Mouse (Mus musculus): ENCODE data around the gene Vil1. TPM values are rescaled to one million over a fixed set of nuclear protein-coding genes. Genes with fewer than 3 reads are reported as not detected.

The Vil1 gene
- polyA plus RNA-seq, 1 experiment from 2014 or later, result 0.45 TPM

DNA sequence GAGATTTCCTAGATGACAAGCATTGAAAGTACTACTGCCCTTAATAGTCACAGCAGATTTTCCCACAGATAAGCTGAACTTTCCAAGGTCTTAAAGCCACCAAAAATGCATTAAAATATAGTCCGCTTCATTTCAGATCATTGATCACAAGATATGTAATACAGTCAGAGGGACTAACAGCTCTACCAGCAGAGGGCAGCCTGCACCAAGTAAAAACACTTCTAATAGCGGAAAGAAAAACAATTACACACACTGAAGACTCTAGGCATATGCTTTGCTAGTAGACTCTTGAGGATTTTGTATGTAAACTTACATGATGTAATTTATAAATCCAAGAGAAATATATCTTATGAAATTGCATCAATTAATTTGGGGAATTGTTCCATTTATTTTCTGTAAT is 51.1 kb downstream of the Vil1 start:
- Histone ChIP-seq H3K36me3 (peaks cover 76% of the 10 kb centered on the region), H3K4me1 (no peaks in the 10 kb centered on the region)
- WGBS, result 77% methylated on average over 2 of the region's 2 CpGs

More for the DNA sequence above, 51.1 kb downstream of the Vil1 start:
- Histone ChIP-seq H3K27ac (replicated peaks) (no peak overlapping the region), H3K9me3 (no peaks in the 10 kb centered on the region), H3K27me3 (replicated peaks) (no peaks in the 10 kb centered on the region), H3K4me2 (no peak overlapping the region), H3K9ac (no peak overlapping the region), H3K4me3 (no peak overlapping the region)
- ATAC-seq (ENCODE audit: extremely low read depth, insufficient number of reproducible peaks, low FRiP score, low TSS enrichment), result no peak

MicroRNAs within 50 kb of the gene (microRNA counts, 519-probe panel; counts per million panel counts)
- 4,698 counts per million, percentile 81 among the panel's probes with 10 or more counts for microRNA mmu-miR-26b

Small RNAs within 50 kb of the gene (microRNA-seq; reads per million reads assigned to microRNA genes)
- gene Mir26b, result 31,839 reads per million, percentile 98 among the genes with 10 or more reads in this experiment

Other genes with a start within 250 kb of the Vil1 start
- not detected in 2 replicates for gene Cxcr1, start 214.7 kb upstream of the Vil1 start, polyA plus RNA-seq (2015; fragmentation: Nextera tagmentation; extraction: Ambion mirVana)
- gene Arpc2, start 173.3 kb upstream of the Vil1 start, polyA plus RNA-seq (2015; fragmentation: Nextera tagmentation; extraction: Ambion mirVana), result 400 and 438 TPM in 2 replicates
- gene Gpbar1, start 130.8 kb upstream of the Vil1 start, polyA plus RNA-seq (2015; fragmentation: Nextera tagmentation; extraction: Ambion mirVana), result 0.36 and 0.64 TPM in 2 replicates
- 164 and 188 TPM in 2 replicates for gene Aamp, start 124.6 kb upstream of the Vil1 start, polyA plus RNA-seq (2015; fragmentation: Nextera tagmentation; extraction: Ambion mirVana)
- gene Pnkd, start 124.4 kb upstream of the Vil1 start, polyA plus RNA-seq (2015; fragmentation: Nextera tagmentation; extraction: Ambion mirVana), result 227 and 252 TPM in 2 replicates
- gene Tmbim1, start 103.8 kb upstream of the Vil1 start, polyA plus RNA-seq (2015; fragmentation: Nextera tagmentation; extraction: Ambion mirVana), result 42.0 and 42.7 TPM in 2 replicates
- 0.33 and 0.38 TPM in 2 replicates for gene Catip, start 47.3 kb upstream of the Vil1 start, polyA plus RNA-seq (2015; fragmentation: Nextera tagmentation; extraction: Ambion mirVana)
- gene Slc11a1, start 34.2 kb upstream of the Vil1 start, polyA plus RNA-seq (2015; fragmentation: Nextera tagmentation; extraction: Ambion mirVana), result 2.8 and 3.1 TPM in 2 replicates
- 57.3 and 60.4 TPM in 2 replicates for gene Ctdsp1, start 17.9 kb upstream of the Vil1 start, polyA plus RNA-seq (2015; fragmentation: Nextera tagmentation; extraction: Ambion mirVana)
- gene Cnot9, start 96.7 kb downstream of the Vil1 start, polyA plus RNA-seq (2015; fragmentation: Nextera tagmentation; extraction: Ambion mirVana), result 31.7 and 33.6 TPM in 2 replicates
- 0.52 and 0.64 TPM in 2 replicates for gene Plcd4, start 133.5 kb downstream of the Vil1 start, polyA plus RNA-seq (2015; fragmentation: Nextera tagmentation; extraction: Ambion mirVana)
- gene Usp37, start 134.9 kb downstream of the Vil1 start, polyA plus RNA-seq (2015; fragmentation: Nextera tagmentation; extraction: Ambion mirVana), result 19.1 and 19.2 TPM in 2 replicates
- 4.9 and 5.1 TPM in 2 replicates for gene Zfp142, start 178.9 kb downstream of the Vil1 start, polyA plus RNA-seq (2015; fragmentation: Nextera tagmentation; extraction: Ambion mirVana)
- 20.5 and 21.7 TPM in 2 replicates for gene Bcs1l, start 178.9 kb downstream of the Vil1 start, polyA plus RNA-seq (2015; fragmentation: Nextera tagmentation; extraction: Ambion mirVana)
- 23.7 and 24.5 TPM in 2 replicates for gene Rnf25, start 192.0 kb downstream of the Vil1 start, polyA plus RNA-seq (2015; fragmentation: Nextera tagmentation; extraction: Ambion mirVana)
- gene Stk36, start 192.1 kb downstream of the Vil1 start, polyA plus RNA-seq (2015; fragmentation: Nextera tagmentation; extraction: Ambion mirVana), result 2.8 and 3.5 TPM in 2 replicates

Measured in heart, embryonic 13.5 days (tissue).